Mouse (Mus musculus): ENCODE data around the gene Gm20479.

Gene Gm20479

GRCm38 (mm10) chr7:27315958-27316357, 41.3 kb downstream of the Gm20479 start:
- ChIA-PET CTCF (interaction anchor here in 2 of 4 experiments (0.6 to 1.3 kb wide), 4 partner anchors 9 to 138 kb away, joined by 3 to 7 read pairs (median 4); no protein-coding TSS in a partner anchor), POLR2A (interaction anchor here in 3 of 4 experiments (0.6 to 21.4 kb wide), 7 partner anchors 9 to 58 kb away, joined by 4 to 590 read pairs (median 6); no protein-coding TSS in a partner anchor)

- ChIA-PET CTCF (interaction anchor here in 1 of 4 experiments (1.0 kb wide), 1 partner anchor 17 kb away, joined by 3 read pairs; no protein-coding TSS in a partner anchor), POLR2A (interaction anchor here in 2 of 4 experiments (1.2 to 2.4 kb wide), 3 partner anchors 11 to 16 kb away, joined by 3 to 19 read pairs (median 4); no protein-coding TSS in a partner anchor)
Observed at GRCm38 (mm10) chr7:27314393-27314792, 42.8 kb downstream of the Gm20479 start.

GRCm38 (mm10) chr7:27311651-27312284, 45.5 kb downstream of the Gm20479 start:
- POLR2A ChIA-PET, result interaction anchor here (0.6 to 19.1 kb wide), 43 partner anchors 9 to 335 kb away, joined by 3 to 590 read pairs (median 4); partner anchors contain the start of genes Shkbp1 (in 2 of the 4) and Numbl (in 1 of the 4)
- CTCF ChIA-PET, result interaction anchor here (0.6 to 7.8 kb wide), 18 partner anchors 8 to 1518 kb away, joined by 3 to 100 read pairs (median 4); partner anchors contain the start of gene Coq8b (in 1 of the 4)

- ChIA-PET CTCF (interaction anchor here (0.6 to 7.8 kb wide), 12 partner anchors 9 to 425 kb away, joined by 3 to 100 read pairs (median 4); partner anchors contain the start of gene Coq8b (in 1 of the 4)), POLR2A (interaction anchor here in 3 of 4 experiments (0.6 to 19.1 kb wide), 45 partner anchors 8 to 336 kb away, joined by 3 to 590 read pairs (median 4); partner anchors contain the start of genes Shkbp1 (in 2 of the 3), Gm21983 (in 1 of the 3), Mia (in 1 of the 3) and Numbl (in 1 of the 3))
Observed at GRCm38 (mm10) chr7:27310996-27311535, 46.2 kb downstream of the Gm20479 start.

GRCm38 (mm10) chr7:27310306-27310705, 46.9 kb downstream of the Gm20479 start:
- POLR2A ChIA-PET, result interaction anchor here (0.6 to 19.1 kb wide), 58 partner anchors 8 to 542 kb away, joined by 3 to 590 read pairs (median 5); partner anchors contain the start of genes Sertad1 (in 2 of the 4), Coq8b (in 1 of the 4), Egln2 (in 1 of the 4) and Gm20479 (in 1 of the 4)

GRCm38 (mm10) chr7:27309832-27310231, 47.4 kb downstream of the Gm20479 start:
- ChIA-PET POLR2A (interaction anchor here (0.6 to 19.1 kb wide), 55 partner anchors 7 to 542 kb away, joined by 3 to 590 read pairs (median 6); partner anchors contain the start of genes Sertad1 (in 2 of the 4), Coq8b (in 1 of the 4), Egln2 (in 1 of the 4) and Gm20479 (in 1 of the 4)), CTCF (interaction anchor here (0.5 to 7.8 kb wide), 18 partner anchors 9 to 379 kb away, joined by 3 to 100 read pairs (median 5); partner anchors contain the start of gene Zfp607b (in 1 of the 4))

More at GRCm38 (mm10) chr7:27310306-27310705, 46.9 kb downstream of the Gm20479 start:
- CTCF ChIA-PET, result interaction anchor here (0.5 to 7.8 kb wide), 18 partner anchors 8 to 379 kb away, joined by 3 to 100 read pairs (median 4); partner anchors contain the start of gene Zfp607b (in 1 of the 4)

- CTCF ChIA-PET, result interaction anchor here (0.5 to 8.1 kb wide), 36 partner anchors 8 to 1371 kb away, joined by 3 to 100 read pairs (median 4); partner anchors contain the start of genes BC024978 (in 1 of the 4), Coq8b (in 1 of the 4), Map3k10 (in 1 of the 4) and Numbl (in 1 of the 4)
- POLR2A ChIA-PET, result interaction anchor here in 3 of 4 experiments (0.5 to 19.1 kb wide), 63 partner anchors 7 to 1621 kb away, joined by 3 to 590 read pairs (median 4); partner anchors contain the start of genes Coq8b (in 2 of the 3), Rab4b (in 2 of the 3), Sertad1 (in 2 of the 3) and Akt2 (in 1 of the 3)
Observed at GRCm38 (mm10) chr7:27308821-27309549, 48.2 kb downstream of the Gm20479 start.

GRCm38 (mm10) chr7:27307551-27307950, 49.7 kb downstream of the Gm20479 start:
- CTCF ChIA-PET, result interaction anchor here (0.6 to 8.1 kb wide), 39 partner anchors 9 to 367 kb away, joined by 3 to 100 read pairs (median 4); partner anchors contain the start of genes Numbl (in 1 of the 4), Rab4b (in 1 of the 4) and Shkbp1 (in 1 of the 4)
- POLR2A ChIA-PET, result interaction anchor here (0.5 to 19.1 kb wide), 35 partner anchors 8 to 343 kb away, joined by 3 to 590 read pairs (median 4); partner anchors contain the start of genes Shkbp1 (in 1 of the 4) and Sptbn4 (in 1 of the 4)

- POLR2A ChIA-PET, result interaction anchor here (0.5 to 19.1 kb wide), 42 partner anchors 10 to 1047 kb away, joined by 3 to 590 read pairs (median 3); partner anchors contain the start of genes Coq8b (in 1 of the 4), Dyrk1b (in 1 of the 4), Sertad3 (in 1 of the 4) and Shkbp1 (in 1 of the 4)
- CTCF ChIA-PET, result interaction anchor here (0.6 to 8.1 kb wide), 51 partner anchors 9 to 1941 kb away, joined by 3 to 100 read pairs (median 4); partner anchors contain the start of genes Gm20479 (in 1 of the 4) and Rab4b (in 1 of the 4)
Observed at GRCm38 (mm10) chr7:27306161-27307160, 50.8 kb downstream of the Gm20479 start.

- ChIA-PET POLR2A (interaction anchor here in 3 of 4 experiments (0.7 to 19.1 kb wide), 12 partner anchors 9 to 99 kb away, joined by 3 to 590 read pairs (median 5); partner anchors contain the start of gene Coq8b (in 1 of the 3)), CTCF (interaction anchor here (0.6 to 8.1 kb wide), 11 partner anchors 19 to 114 kb away, joined by 3 to 100 read pairs (median 8); no protein-coding TSS in a partner anchor)
Observed at GRCm38 (mm10) chr7:27305091-27305730, 52.0 kb downstream of the Gm20479 start.
